Mouse (Mus musculus) testis, postnatal 14 days (tissue): ENCODE measurements around the gene Casc3.

Experiments
- DNase-seq: peaks from one replicate; pipeline ENCODE4 v3.0.0; 2021; ENCODE audit warnings: low spot score

The Casc3 gene

DNA sequence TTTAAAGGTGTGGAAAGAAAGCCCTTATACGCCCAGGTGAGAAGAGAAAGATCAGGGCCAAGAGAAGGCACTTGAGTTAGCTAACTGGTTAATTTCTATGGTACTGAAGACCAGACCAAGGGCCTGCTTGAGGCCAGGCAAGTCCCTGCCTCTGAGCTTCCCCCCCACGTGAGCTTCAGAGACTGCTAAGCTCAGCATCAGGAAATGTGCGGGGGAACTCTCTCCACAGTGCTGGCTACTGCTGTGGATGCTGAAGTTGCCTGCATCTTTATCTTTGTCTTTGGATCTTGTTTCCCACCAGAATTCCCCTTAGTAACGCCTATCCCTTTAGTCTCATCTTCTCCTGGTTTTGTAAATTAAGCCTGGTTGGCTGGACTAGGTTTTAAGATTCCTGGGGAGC is 66.7 kb downstream of the Casc3 start:
- no peak for DNase-seq

GRCm38 (mm10) chr11:98872040-98872439 is 67.3 kb downstream of the Casc3 start:
- DNase-seq: no peak

GRCm38 (mm10) chr11:98873900-98874299 is 69.2 kb downstream of the Casc3 start:
- no peak for DNase-seq

DNA sequence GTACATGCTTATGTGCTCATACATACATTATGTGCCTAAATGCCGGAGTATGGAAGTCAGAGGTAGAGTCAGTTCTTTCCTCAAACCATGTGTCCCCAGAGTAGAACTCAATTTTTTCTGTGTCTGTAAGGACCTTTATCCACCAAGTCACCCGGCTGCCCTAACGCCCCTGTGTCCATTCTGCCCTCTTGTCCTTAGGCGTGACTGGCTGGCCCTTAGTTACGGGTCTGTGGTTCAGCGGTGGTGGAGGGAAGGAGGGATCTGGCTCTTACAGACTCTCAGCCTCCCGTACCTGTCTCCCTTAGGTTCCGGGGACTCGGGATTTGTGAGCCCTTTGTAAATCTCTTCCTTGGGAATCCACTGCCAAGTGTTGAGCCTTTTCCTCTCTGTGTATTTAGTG is 72.3 kb downstream of the Casc3 start:
- no peak for DNase-seq
